Mouse (Mus musculus): ENCODE measurements around the gene Castor1. TPM values are rescaled to one million over a fixed set of nuclear protein-coding genes. Genes with fewer than 3 reads are reported as not detected.

Gene Castor1
- polyA plus RNA-seq, 1 experiment from 2014 or later: 2.1 TPM

GRCm38 (mm10) chr11:4246126-4246525 lies 28.1 kb downstream of the Castor1 start:
- Histone ChIP-seq H3K9ac (replicated peaks; ENCODE audit: low read length) (no peak overlapping the region), H3K36me3 (ENCODE audit: control insufficient read depth, insufficient read depth, low read length) (no peaks in the 10 kb centered on the region), H3K4me2 (ENCODE audit: low read length) (no peak overlapping the region), H3K9me3 (ENCODE audit: control insufficient read depth, low read length) (no peaks in the 10 kb centered on the region), H3K27ac (replicated peaks; ENCODE audit: low read depth, low read length) (no peak overlapping the region), H3K4me1 (ENCODE audit: control insufficient read depth, insufficient read depth, low read length) (no peaks in the 10 kb centered on the region), H3K27me3 (ENCODE audit: control insufficient read depth, insufficient read depth, low read length) (no peaks in the 10 kb centered on the region), H3K4me3 (replicated peaks; ENCODE audit: low read depth, low read length) (no peak overlapping the region)
- DNase-seq (no peak), ATAC-seq (ENCODE audit: low FRiP score, low TSS enrichment) (no peak)
- WGBS: 76% methylated on average over 6 of the region's 6 CpGs

GRCm38 (mm10) chr11:4246623-4247022 lies 28.6 kb downstream of the Castor1 start:
- ATAC-seq (ENCODE audit: low FRiP score, low TSS enrichment) (no peak), DNase-seq (no peak)
- Histone ChIP-seq H3K9me3 (ENCODE audit: control insufficient read depth, low read length) (no peaks in the 10 kb centered on the region), H3K36me3 (ENCODE audit: control insufficient read depth, insufficient read depth, low read length) (no peaks in the 10 kb centered on the region), H3K4me2 (ENCODE audit: low read length) (no peak overlapping the region), H3K9ac (replicated peaks; ENCODE audit: low read length) (no peak overlapping the region), H3K27ac (replicated peaks; ENCODE audit: low read depth, low read length) (no peak overlapping the region), H3K27me3 (ENCODE audit: control insufficient read depth, insufficient read depth, low read length) (no peaks in the 10 kb centered on the region), H3K4me1 (ENCODE audit: control insufficient read depth, insufficient read depth, low read length) (no peaks in the 10 kb centered on the region), H3K4me3 (replicated peaks; ENCODE audit: low read depth, low read length) (no peak overlapping the region)
- WGBS: 69% methylated on average over 4 of the region's 4 CpGs

- H3K4me3 ChIP-seq (replicated peaks; ENCODE audit: low read depth, low read length): no peak overlapping the region
- no peak overlapping the region for H3K4me2 ChIP-seq (ENCODE audit: low read length)
- H3K4me1 ChIP-seq (ENCODE audit: control insufficient read depth, insufficient read depth, low read length): no peaks in the 10 kb centered on the region
- DNase-seq (no peak), ATAC-seq (ENCODE audit: low FRiP score, low TSS enrichment) (no peak)
- H3K9ac ChIP-seq (replicated peaks; ENCODE audit: low read length): no peak overlapping the region
- H3K27me3 ChIP-seq (ENCODE audit: control insufficient read depth, insufficient read depth, low read length): no peaks in the 10 kb centered on the region
- H3K36me3 ChIP-seq (ENCODE audit: control insufficient read depth, insufficient read depth, low read length): no peaks in the 10 kb centered on the region
- no peaks in the 10 kb centered on the region for H3K9me3 ChIP-seq (ENCODE audit: control insufficient read depth, low read length)
- no peak overlapping the region for H3K27ac ChIP-seq (replicated peaks; ENCODE audit: low read depth, low read length)
- WGBS: 80% methylated on average over 14 of the region's 14 CpGs
These were observed 29.4 kb downstream of the Castor1 start for GRCm38 (mm10) chr11:4247201-4247959.

GRCm38 (mm10) chr11:4249151-4249550 lies 31.1 kb downstream of the Castor1 start:
- DNase-seq: no peak
- Histone ChIP-seq H3K36me3 (ENCODE audit: control insufficient read depth, insufficient read depth, low read length) (no peaks in the 10 kb centered on the region), H3K4me3 (replicated peaks; ENCODE audit: low read depth, low read length) (no peak overlapping the region), H3K9ac (replicated peaks; ENCODE audit: low read length) (no peak overlapping the region), H3K27ac (replicated peaks; ENCODE audit: low read depth, low read length) (no peak overlapping the region), H3K27me3 (ENCODE audit: control insufficient read depth, insufficient read depth, low read length) (no peaks in the 10 kb centered on the region), H3K9me3 (ENCODE audit: control insufficient read depth, low read length) (no peaks in the 10 kb centered on the region), H3K4me1 (ENCODE audit: control insufficient read depth, insufficient read depth, low read length) (no peaks in the 10 kb centered on the region), H3K4me2 (ENCODE audit: low read length) (no peak overlapping the region)
- no peak for ATAC-seq (ENCODE audit: low FRiP score, low TSS enrichment)
- 94% methylated on average over 3 of the region's 3 CpGs for WGBS

- H3K9me3 ChIP-seq (ENCODE audit: control insufficient read depth, low read length): no peaks in the 10 kb centered on the region
- no peaks in the 10 kb centered on the region for H3K4me1 ChIP-seq (ENCODE audit: control insufficient read depth, insufficient read depth, low read length)
- no peak overlapping the region for H3K27ac ChIP-seq (replicated peaks; ENCODE audit: low read depth, low read length)
- no peaks in the 10 kb centered on the region for H3K27me3 ChIP-seq (ENCODE audit: control insufficient read depth, insufficient read depth, low read length)
- H3K4me3 ChIP-seq (replicated peaks; ENCODE audit: low read depth, low read length): no peak overlapping the region
- no peaks in the 10 kb centered on the region for H3K36me3 ChIP-seq (ENCODE audit: control insufficient read depth, insufficient read depth, low read length)
- no peak overlapping the region for H3K4me2 ChIP-seq (ENCODE audit: low read length)
- no peak for DNase-seq
- ATAC-seq (ENCODE audit: low FRiP score, low TSS enrichment): no peak
- 69% methylated on average over 7 of the region's 7 CpGs for WGBS
- no peak overlapping the region for H3K9ac ChIP-seq (replicated peaks; ENCODE audit: low read length)
These were observed 32.3 kb downstream of the Castor1 start for GRCm38 (mm10) chr11:4250290-4250689.

- no peaks in the 10 kb centered on the region for H3K9me3 ChIP-seq (ENCODE audit: control insufficient read depth, low read length)
- no peak overlapping the region for H3K27ac ChIP-seq (replicated peaks; ENCODE audit: low read depth, low read length)
- DNase-seq: no peak
- WGBS: 83% methylated on average over 3 of the region's 3 CpGs
- H3K27me3 ChIP-seq (ENCODE audit: control insufficient read depth, insufficient read depth, low read length): no peaks in the 10 kb centered on the region
- no peaks in the 10 kb centered on the region for H3K36me3 ChIP-seq (ENCODE audit: control insufficient read depth, insufficient read depth, low read length)
- H3K4me2 ChIP-seq (ENCODE audit: low read length): no peak overlapping the region
- no peak for ATAC-seq (ENCODE audit: low FRiP score, low TSS enrichment)
- H3K4me1 ChIP-seq (ENCODE audit: control insufficient read depth, insufficient read depth, low read length): no peaks in the 10 kb centered on the region
- no peak overlapping the region for H3K4me3 ChIP-seq (replicated peaks; ENCODE audit: low read depth, low read length)
- H3K9ac ChIP-seq (replicated peaks; ENCODE audit: low read length): no peak overlapping the region
These were observed 33.4 kb downstream of the Castor1 start for GRCm38 (mm10) chr11:4251376-4251775.

- DNase-seq (no peak), ATAC-seq (ENCODE audit: low FRiP score, low TSS enrichment) (no peak)
- Histone ChIP-seq H3K4me2 (ENCODE audit: low read length) (no peak overlapping the region), H3K36me3 (ENCODE audit: control insufficient read depth, insufficient read depth, low read length) (no peaks in the 10 kb centered on the region), H3K27me3 (ENCODE audit: control insufficient read depth, insufficient read depth, low read length) (no peaks in the 10 kb centered on the region), H3K4me1 (ENCODE audit: control insufficient read depth, insufficient read depth, low read length) (no peaks in the 10 kb centered on the region), H3K9me3 (ENCODE audit: control insufficient read depth, low read length) (no peaks in the 10 kb centered on the region), H3K9ac (replicated peaks; ENCODE audit: low read length) (no peak overlapping the region), H3K4me3 (replicated peaks; ENCODE audit: low read depth, low read length) (no peak overlapping the region), H3K27ac (replicated peaks; ENCODE audit: low read depth, low read length) (no peak overlapping the region)
- WGBS: 68% methylated on average over 2 of the region's 2 CpGs
These were observed 34.9 kb downstream of the Castor1 start for GRCm38 (mm10) chr11:4252886-4253285.

GRCm38 (mm10) chr11:4256846-4257607 lies 39.0 kb downstream of the Castor1 start, which contains the start of gene Lif:
Lif (plus strand) TSS chr11:4257557.
- 59% methylated on average over 11 of the region's 11 CpGs for WGBS
- Histone ChIP-seq H3K9me3 (ENCODE audit: control insufficient read depth, low read length) (no peaks in the 10 kb centered on the region), H3K4me2 (ENCODE audit: low read length) (no peak within 1 kb of the TSS), H3K4me1 (ENCODE audit: control insufficient read depth, insufficient read depth, low read length) (no peaks in the 10 kb centered on the region), H3K27me3 (ENCODE audit: control insufficient read depth, insufficient read depth, low read length) (no peaks in the 10 kb centered on the region), H3K4me3 (replicated peaks; ENCODE audit: low read depth, low read length) (no peak within 1 kb of the TSS), H3K36me3 (ENCODE audit: control insufficient read depth, insufficient read depth, low read length) (no peaks in the 10 kb centered on the region), H3K9ac (replicated peaks; ENCODE audit: low read length) (no peak within 1 kb of the TSS), H3K27ac (replicated peaks; ENCODE audit: low read depth, low read length) (no peak within 1 kb of the TSS)
- ATAC-seq (ENCODE audit: low FRiP score, low TSS enrichment) (no peak; the same call in 1 of the 2 replicates), DNase-seq (no peak)

- Histone ChIP-seq H3K27ac (replicated peaks; ENCODE audit: low read depth, low read length) (no peak overlapping the region), H3K9me3 (ENCODE audit: control insufficient read depth, low read length) (no peaks in the 10 kb centered on the region), H3K4me1 (ENCODE audit: control insufficient read depth, insufficient read depth, low read length) (no peaks in the 10 kb centered on the region), H3K9ac (replicated peaks; ENCODE audit: low read length) (no peak overlapping the region), H3K4me2 (ENCODE audit: low read length) (no peak overlapping the region), H3K27me3 (ENCODE audit: control insufficient read depth, insufficient read depth, low read length) (no peaks in the 10 kb centered on the region), H3K36me3 (ENCODE audit: control insufficient read depth, insufficient read depth, low read length) (no peaks in the 10 kb centered on the region), H3K4me3 (replicated peaks; ENCODE audit: low read depth, low read length) (no peak overlapping the region)
- no peak for ATAC-seq (ENCODE audit: low FRiP score, low TSS enrichment)
- 65% methylated on average over 5 of the region's 5 CpGs for WGBS
- no peak for DNase-seq
These were observed 39.7 kb downstream of the Castor1 start for GRCm38 (mm10) chr11:4257756-4258155.

Measured in midbrain, embryonic 14.5 days (tissue).